Mouse (Mus musculus) hematopoietic stem cell, adult 5-6 weeks (primary cell): ENCODE measurements around the gene Wsb1. TPM values are rescaled to one million over a fixed set of nuclear protein-coding genes. Genes with fewer than 3 reads are reported as not detected.

Experiments
- ATAC-seq, 2 experiments: fragments of 125-278 bp in 1 of 2; replicated peaks in 1 of 2; 2 replicates each; pipeline ENCODE4 v1.8.0; 2016 to 2017; ENCODE audit warnings: inconsistent platforms in 2 of 2, mild to moderate bottlenecking in 2 of 2, moderate number of reproducible peaks in 2 of 2, low read depth in 1 of 2, moderate TSS enrichment in 1 of 2; ENCODE audit not compliant: low FRiP score in 2 of 2, poor library complexity in 2 of 2, severe bottlenecking in 2 of 2, insufficient read depth in 1 of 2, low TSS enrichment in 1 of 2
- total RNA-seq: library from RNA; stranded (forward); fragments of 172-1452, 232-1000 nt; gene quantifications from 2 replicates; pipeline ENCODE4 v1.2.3, GENCODE M21; 2017

The Wsb1 gene
- total RNA-seq, 1 experiment from 2014 or later: 178 TPM

- ATAC-seq: no peak
These were observed 57.3 kb downstream of the Wsb1 start for GRCm38 (mm10) chr11:79196876-79197845.

GRCm38 (mm10) chr11:79196196-79196869 lies 58.1 kb downstream of the Wsb1 start:
- no peak for ATAC-seq

- ATAC-seq: no peak
These were observed 62.3 kb downstream of the Wsb1 start for GRCm38 (mm10) chr11:79192176-79192575.

GRCm38 (mm10) chr11:79191214-79191613 lies 63.3 kb downstream of the Wsb1 start:
- ATAC-seq: no peak

GRCm38 (mm10) chr11:79190257-79190656 lies 64.2 kb downstream of the Wsb1 start:
- no peak for ATAC-seq

Other genes starting within 250 kb of the Wsb1 start
- 10.3 and 15.1 TPM in 2 replicates for gene Ksr1, start 108.3 kb downstream of the Wsb1 start, total RNA-seq
- gene Gm9964, start 42.2 kb upstream of the Wsb1 start, total RNA-seq: not detected in 2 replicates
- gene Nf1, start 85.0 kb upstream of the Wsb1 start, total RNA-seq: 9.9 and 17.6 TPM in 2 replicates
- gene Omg, start 249.4 kb upstream of the Wsb1 start, total RNA-seq: 0.50 TPM in 1 of 2 replicates, not detected in the other